Mouse (Mus musculus): Measurements from ENCODE around the gene Pygo2.
A peak's percentile ranks its signal among the peaks of the same experiment; 100 is the strongest.

Pygo2 gene

DNA sequence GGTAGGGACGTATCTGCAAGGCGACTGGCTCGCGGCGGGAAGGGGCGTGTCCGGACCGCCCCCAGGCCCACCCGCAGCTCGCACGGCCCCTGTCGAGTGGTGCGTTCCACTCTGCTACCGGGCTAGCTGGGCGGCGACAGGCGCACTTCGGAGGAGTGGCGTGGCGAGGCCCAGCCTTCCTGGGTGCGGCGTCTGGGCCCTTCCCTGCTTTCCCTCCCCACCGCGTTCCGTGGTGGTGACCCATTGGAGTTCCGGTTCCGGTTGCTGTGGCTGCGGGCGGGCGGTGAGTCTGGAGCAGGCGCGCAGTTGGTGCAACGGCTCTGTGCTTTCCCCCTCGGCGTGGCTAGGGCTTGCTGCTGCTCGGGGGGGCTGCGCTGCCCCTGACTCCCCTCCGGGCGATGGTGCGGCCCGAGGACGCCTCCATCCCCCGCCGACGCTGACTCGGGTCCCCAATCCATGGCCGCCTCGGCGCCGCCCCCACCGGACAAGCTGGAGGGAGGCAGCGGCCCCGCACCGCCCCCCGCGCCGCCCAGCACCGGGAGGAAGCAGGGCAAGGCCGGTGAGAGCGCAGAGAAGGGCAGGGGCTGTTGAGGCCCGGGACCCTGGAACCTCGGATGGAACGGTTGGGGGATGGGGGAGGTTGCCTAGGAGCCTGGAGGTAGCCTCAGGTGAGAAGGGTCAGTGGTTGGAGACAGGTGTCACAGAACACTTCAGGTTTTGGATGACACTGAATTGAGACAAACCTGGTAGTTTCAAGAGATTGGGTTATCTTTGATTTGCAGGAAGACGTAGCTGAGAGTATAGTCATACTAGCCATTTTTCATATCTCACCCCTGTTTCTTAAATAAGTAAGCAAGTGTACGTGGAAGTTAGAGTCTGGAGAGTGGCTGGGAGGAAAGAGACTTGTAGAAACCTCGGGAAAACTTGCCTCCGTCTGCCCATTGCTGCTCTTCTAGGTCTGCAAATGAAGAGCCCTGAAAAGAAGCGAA lies at the start of gene Pygo2:
Pygo2 (plus strand) TSS at position 44 of the 989 bp plus-strand sequence.
- DNase-seq (ENCODE audit: low spot score): peak; percentile 94

DNA sequence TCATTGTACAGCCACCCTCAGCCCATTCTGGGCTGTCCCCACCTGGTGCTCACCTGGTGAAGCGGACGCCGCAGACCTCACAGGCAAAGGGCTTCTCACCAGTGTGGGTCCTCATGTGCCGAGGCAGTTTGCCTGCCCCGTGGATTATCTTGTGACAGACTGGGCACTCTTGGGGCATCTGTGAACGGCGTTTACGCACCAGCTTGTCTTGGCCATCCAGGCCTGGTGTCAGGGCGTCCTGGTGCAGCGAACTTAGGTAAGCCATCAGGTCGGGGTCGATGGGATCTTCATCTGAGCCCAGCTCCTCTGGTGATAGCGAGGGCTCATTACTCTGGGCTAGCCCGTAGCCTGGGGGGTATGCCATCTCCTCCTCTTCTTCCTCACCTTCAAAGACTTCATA lies 49.7 kb upstream of the Pygo2 start:
- no peak for DNase-seq (ENCODE audit: low spot score)

DNA sequence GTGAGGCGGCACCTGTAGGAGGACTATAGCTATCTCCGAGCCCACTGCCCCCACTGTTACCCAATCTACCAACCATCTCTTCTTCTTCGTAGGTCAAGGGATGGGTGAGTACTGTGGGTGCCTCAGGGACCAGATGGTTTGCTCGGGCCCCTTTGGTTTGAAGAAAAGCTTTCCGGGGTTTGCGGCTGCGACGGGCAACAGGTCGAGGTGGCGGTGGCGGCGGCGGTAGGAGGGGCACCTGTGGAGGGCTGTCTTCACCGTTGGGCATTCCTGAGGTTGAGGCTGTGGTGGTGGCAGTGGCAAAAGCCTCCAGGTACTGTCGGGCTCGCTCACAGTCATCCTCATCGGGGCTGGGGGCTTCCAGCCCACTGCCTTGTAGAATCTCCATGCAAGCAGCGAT lies 49.3 kb upstream of the Pygo2 start:
- no peak for DNase-seq (ENCODE audit: low spot score)

DNA sequence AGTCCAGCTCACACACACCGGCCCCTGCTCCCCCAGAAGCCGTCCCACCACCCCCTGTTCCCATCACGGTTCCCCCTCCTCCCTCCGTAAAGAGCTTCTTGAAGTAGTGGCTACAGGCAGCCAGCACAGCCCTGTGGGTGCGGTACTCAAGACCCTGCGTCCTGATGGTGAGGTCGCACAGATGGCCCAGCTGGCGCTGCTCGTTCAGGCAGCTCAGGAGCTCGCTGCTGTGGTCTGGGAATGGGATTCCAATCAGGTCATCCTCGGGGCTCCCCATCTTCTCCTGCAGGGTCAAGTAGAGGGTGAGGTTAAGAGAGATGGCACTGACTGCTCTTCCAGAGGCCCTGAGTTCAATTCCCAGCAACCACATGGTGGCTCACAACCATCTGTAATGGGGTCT lies 48.8 kb upstream of the Pygo2 start:
- DNase-seq (ENCODE audit: low spot score): no peak

DNA sequence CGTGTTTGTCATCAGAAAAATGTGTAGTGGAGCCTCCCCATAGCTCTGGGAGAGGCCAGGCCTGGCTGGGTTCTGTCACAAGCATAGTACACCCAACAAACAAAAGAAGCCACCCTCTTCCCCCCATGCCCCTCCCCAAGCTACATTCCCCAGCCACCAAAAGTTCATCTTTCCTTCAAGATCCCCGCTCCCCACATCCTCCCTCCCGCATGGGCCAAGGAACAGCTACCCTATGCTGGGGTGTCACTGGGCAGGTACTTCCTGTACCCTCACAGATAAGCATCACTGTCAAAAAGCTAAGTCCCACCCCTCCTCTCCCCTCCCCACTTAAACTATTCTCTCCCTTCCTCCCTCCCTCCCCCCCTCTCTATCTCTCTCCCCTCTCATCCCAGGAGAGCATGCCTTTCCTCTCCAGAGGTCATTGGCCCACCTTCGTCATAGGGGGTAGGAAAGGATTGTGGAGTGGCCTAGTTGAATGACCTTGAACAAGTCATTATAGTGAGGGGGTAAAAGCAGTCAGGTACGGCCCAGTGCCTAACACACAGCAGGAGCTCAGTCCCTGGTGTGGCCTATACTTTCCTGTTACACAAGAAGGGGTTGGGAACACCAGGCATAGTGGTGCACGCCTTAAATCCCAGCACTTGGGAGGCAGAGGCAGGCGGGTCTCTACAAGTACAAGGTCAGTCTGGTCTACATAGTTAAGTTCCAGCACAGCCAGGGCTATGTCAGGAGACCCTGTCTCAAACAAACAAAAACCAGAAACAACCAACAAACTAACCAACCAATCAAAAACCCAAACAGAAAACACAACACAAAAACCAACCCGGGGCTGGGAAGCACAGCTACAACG lies 47.8 kb upstream of the Pygo2 start:
- DNase-seq (ENCODE audit: low spot score): peak; percentile 48

DNA sequence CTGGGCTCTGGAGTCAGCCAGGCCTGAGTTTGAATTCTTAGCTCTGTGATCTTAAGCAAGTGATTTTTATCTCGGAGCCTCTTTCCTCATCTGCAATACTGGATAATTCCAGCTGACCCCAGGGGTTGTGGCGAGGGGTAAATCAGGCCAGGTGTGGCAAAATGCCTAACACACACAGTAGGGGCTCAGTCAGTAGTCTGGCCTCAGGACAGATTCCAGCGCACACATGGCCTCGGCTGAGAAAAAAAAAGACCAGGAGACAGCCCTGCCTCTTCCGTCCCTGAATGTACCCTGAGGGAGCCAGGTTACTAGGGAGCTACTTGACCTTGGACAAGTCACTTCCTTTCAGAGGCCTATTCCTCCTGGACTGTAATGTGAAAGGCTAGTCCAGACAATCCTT lies 47.1 kb upstream of the Pygo2 start:
- DNase-seq (ENCODE audit: low spot score): no peak

DNA sequence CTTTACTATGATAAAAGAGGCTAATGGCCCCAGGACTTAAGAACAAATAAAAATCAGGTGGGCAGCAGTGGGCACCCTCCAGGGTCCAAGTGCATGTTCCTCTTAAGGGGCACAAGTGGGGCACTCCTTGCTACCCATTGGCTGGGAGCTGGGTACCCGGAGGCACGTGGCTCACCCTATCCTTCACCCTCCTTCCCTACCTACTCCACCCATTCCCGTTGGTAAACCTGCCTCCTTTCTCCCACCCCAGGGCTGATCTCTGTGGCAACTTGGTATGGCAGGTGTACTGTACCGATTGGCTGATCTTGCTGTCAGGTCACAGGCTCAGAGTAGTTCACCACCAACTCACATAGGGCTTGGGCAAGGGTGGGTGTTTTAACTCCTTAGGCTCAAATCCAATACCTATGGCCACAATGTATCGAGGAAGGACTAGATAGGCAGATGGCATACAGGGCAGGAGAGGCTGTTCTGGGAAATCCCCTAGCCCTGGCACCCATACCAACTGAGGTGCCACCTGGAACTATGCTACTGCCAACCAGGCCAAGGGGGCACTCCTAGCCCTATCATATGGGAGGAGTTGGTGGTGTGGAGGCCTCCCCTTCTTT lies 46.3 kb upstream of the Pygo2 start:
- no peak for DNase-seq (ENCODE audit: low spot score)

DNA sequence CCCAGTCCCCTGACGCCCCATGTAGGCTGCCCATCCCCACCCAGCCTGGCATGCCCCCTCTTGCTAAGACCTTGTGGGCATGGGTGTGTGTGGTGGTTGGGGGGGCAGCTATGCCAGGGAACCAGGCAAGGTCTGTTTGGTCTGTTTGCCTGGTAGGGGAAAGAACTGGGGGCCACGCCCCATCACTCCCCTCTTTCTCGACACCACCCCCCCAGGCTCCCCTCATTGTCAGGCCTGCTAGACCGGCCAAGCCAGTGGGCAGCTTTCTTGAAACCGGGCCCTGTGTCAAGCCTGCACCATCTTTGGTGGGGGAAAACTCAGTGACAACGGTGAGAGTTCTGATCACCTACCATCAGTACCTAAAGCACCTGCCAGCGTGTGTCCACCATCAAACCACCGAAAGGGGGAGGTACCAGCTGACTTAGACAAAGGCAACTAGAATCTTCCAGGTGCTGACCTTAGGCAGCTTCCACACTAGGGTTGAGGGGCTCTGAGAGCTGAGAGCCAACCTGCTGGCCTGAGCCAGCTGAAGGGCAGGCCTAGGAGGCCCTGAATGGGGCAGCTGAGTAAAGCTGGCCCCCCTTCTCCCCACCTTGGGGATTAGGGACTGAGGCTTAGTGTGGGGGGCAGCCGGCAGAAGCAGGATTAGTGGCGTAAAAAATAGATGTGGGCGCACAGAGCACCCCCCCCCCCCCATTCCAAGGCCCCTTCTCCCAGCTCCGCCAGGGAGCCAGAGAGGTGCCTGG lies 45.5 kb upstream of the Pygo2 start:
- DNase-seq (ENCODE audit: low spot score): no peak

DNA sequence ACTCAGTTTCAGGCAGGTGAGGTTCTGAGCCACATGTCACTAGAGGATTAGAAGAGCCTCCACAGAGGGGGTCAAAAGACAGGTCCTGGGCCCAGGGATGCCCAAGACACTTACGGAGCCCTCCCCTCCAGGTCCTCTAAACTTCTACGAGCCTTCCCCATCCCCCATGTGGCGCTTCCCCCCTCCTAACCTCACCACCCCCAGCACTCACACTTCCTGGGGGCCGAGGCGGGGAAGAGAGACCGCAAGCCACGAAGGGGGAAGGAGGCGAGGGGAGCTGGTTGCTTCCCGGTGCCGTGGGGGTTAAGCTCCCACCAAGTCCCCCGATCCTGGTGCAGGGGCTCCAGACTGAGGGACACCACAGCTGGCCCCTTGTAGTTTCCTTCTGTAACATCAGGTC lies 44.6 kb upstream of the Pygo2 start:
- DNase-seq (ENCODE audit: low spot score): no peak

DNA sequence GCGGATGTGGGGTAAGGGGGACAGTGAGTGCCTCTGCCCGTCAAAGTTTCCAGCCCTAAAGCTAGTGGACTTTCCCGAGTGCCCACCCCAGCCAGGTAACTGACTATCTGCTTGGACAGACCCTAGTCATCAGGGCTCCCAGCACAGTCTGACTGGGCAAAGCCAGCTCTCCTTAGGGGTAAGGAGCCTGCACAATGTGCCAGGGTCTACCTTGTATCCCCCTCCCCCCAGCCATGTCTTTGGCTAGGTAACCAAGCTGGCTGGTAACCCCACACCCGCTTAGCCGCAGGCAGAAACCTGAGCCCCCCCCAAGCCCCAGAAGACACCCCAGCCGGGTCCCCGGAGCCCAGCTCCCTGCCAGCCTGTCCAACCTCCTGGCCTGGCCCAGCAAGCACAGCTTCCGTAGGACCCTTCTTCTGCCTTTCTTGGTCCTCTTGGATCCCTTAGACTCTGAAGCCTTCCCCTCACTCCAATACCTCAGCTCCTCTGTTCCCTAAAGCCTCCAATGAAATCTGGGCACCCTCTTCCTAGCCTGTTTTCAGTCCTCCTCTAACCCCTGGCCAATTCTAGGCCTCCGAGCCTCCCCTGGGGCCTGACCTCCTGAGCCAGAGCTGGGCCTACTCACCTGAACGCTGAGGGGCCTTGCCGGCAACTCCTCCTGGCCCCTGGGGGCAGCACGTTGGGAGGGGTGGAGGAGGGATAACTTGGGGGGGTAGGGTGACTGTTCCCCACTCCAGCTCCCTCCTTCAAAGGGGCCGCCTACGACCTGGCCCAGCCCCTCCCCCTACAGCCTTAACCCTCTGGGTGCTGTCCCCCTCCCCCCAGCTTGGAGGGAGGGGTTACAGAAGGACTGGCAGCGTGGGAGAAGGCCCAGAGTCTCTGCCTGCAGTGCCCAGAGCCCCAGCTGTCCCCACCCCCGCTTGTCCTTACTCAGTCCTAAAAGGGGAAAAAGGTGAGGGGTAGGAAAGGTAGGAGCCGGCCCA lies 43.3 kb upstream of the Pygo2 start:
- DNase-seq (ENCODE audit: low spot score): no peak

DNA sequence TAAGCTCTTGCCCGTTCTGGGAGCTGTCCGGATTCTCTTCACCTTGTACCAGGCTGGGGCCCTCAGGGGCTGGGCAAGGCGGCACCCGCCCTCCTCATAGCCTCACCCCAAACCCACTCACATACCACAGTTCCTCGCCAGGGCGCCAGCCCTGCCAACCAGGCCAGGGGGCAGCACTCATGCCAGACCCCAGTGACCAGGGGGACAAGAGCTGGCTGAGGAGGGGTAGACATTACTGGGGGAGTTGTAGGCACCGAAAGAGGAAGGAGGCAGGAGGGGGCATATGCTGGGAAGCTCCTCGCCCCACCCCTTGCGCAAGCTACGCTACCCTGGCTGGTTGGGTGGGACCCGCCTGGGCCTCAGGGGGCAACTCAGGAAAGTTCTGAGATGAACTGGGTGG lies 42.4 kb upstream of the Pygo2 start:
- DNase-seq (ENCODE audit: low spot score): no peak

DNA sequence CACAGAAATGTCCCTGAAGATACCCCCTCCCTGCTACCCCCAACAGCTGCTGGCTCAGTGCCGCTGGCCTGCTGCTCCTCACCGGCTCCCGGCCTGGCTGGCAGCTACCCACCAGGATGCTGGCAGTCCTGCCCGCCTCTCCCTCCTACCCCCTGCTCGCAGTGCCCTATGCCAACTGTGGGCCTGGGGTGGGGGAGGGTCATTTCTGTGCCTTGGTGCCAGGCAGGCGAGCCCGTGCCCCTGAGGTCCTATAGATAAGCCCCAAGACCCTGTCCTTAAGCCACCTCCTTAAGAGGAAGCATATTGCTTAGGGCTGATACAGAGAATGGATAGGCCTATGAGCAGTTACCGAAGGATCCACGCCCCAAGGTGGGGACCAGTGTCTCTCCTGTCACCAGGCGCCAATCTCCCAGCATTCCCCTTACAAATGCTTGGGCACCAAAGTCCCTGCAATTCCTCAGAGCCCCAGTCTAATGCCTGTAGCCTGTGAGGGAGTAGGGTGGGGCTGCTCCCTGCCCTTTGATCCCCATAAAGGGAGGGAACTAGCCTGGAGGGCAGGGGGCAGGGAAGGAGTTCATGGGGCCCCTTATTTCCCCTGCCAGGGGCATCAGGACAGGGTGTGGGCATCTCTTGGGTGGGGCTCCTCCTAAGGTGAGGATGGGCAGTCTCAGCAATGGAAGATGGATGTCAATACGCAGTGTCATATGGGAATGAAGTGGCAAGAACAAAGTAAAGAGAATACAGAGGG lies 41.7 kb upstream of the Pygo2 start:
- no peak for DNase-seq (ENCODE audit: low spot score)

DNA sequence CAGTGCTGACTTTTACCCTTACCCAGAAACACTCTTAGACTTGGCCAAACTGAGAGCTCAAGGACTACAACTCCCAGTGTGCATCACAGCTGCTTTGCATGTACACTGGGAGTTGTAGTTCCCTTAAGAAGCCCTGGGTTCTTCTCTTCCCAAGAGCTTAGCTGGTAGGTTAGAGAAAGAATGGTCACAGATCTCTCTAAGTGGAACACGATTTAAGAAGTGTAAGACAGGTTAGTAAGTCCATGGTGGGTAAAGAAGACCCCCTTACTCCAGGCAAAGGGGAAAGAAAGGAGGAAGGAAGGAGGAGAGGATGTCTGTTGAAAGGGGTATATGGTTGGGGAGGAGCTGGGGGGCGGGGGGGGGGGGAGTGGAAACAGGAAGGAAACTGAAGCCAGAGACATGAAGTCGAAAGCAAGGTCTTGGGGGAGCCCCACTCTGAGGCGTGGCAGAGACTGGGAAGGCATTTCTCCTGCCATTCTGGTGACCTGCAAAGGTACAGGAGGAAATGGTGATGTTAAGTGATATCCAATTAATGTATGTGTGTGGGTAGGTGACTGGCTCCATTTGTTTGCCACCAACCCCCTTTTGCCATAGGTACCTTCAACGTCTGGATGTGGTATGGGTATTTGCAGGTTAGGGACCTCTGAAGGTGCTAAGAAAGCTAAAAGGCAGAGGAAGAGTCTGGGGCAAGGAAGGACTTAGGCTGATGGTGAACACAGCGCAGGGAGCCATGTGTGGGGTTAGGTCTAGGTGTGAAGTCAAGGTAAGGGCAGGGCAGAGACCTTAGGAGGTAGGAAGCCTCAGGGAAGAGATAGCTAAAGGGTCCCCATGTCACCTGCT lies 40.9 kb upstream of the Pygo2 start:
- DNase-seq (ENCODE audit: low spot score): peak; percentile 60

DNA sequence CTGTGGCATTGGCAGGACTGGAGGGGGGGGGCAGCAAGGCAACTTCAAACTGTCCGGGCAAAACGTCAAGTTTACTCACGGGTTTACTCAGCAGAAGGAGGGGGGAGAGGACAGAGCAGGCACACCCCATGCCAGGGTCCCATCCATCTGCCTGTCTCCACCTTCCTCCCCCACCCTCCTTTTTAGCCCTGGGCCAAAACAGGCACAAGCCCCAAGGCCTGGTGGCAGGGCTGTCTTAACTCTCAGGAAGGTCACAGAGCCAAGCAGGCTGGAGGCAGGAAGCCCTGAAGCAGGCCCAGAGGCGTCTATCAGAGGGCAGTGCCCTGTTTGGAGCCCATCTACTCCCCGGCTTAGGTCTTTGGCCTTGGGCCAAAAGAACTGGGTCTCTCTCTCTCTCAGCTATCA lies 39.9 kb upstream of the Pygo2 start:
- DNase-seq (ENCODE audit: low spot score): no peak

DNA sequence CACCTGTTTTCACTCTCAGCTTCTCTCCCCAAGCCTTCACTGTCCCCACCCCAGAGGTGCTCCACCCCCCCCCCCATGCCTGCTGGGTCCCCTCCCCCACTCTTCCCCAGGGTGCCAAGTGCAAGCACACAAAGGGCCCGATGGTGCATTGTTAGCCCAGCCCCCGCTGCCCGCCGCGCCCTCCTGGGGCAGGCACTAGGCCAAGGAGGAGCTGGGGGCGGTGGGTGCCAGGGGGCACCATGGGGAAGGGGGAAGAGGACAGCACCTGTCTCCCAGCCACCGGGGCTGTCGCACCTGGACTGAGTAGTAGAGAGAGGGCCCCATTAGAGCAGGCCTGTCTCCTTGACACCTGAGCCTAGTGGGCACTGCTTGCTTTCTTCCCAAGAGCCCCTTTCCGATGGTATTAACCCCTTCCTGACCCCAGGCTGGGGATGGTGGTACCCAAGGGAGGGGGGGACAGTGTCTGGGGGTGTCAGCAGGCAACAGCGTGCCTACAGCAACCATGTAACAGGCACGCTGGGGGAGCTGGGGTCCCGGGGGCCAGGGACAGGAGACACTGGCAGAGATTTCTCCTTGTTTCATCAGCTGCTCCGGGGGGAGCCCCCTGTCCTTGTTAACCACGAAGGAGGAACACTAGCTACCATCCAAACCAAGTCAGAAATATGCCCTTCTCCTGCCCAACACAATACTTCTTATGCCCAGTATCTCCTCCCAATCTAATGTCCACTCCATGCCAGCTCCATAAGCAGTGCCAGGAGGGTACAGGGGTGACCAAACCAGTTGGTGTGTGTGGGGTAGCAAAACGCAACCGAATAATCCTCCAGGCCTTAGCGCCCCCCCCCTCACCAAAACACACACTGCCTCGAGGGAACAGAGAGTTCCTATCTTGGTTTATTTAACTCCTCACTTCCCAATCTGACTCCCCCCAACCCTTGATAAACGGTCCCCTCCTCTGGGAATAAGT lies 39.0 kb upstream of the Pygo2 start:
- DNase-seq (ENCODE audit: low spot score): no peak

DNA sequence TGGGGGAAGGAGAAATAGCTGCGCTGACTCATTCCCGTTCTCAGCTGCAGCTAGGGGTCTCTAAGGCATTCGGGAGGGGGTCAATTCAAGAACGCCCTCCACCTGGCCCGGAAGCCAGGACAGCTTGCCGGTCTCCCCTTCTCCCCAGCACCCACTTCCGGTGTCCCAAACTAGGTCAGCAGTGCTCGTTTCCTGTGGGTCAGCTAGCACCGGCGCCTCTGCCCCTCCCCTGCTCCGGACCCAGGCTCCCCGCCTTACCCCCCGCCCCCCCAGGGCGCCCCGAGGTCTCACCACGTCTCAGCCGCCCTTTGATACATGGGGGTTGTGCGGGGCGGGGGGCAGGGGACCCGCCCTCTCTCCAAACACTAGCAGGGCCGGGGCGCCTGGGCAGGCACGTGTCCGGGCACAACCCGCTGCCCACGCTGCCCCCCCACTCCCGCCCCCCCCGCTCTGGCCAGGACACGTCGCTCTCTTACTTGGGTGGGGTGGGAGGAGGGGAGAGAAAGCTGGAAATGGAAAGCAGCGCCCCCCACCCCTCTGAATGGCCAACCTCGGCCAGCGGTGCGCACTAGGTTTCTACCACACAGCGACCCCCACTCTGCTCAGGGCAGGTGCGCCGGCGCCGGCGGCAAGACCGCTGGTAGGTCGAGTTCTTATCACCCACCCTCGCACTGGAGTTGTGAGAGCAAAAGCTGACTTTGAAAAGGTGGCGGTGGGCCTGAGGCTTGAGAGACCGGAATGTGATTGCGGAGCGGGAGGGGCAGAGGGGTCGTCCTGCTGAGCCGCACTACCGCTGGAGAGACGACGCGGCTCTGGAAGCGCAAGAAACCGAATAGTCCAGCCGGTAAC lies 38.1 kb upstream of the Pygo2 start:
- DNase-seq (ENCODE audit: low spot score): no peak

DNA sequence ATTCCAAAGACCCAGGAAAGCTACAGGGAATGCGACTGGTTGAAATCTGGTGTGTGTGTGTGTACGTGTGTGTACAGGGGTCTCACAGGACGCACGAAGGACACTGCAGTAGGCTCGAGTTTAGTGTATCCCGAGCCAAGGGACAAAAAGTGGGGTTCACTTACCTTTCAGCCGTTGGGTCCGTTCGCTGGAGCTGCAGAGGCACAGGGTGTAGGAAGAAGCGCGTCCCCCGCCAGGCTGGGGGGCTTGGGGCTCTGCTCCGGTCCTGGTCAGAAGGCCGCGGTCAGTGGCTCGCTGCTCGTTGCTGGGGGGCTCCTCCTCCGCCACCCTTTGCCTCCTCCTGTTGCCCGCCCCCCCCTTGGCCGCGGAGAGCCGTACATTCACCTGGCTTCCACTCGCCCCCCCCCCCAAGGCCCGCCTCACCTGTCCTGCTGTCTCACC lies 37.1 kb upstream of the Pygo2 start:
- no peak for DNase-seq (ENCODE audit: low spot score)
